Mouse (Mus musculus): ENCODE data around the gene Pidd1. TPM values are rescaled to one million over a fixed set of nuclear protein-coding genes. Genes with fewer than 3 reads are reported as not detected.

Pidd1 gene
- polyA plus RNA-seq, 1 experiment: 2.7 TPM

GRCm38 (mm10) chr7:141428701-141429100 lies 15.1 kb downstream of the Pidd1 start:
- H3K4me1 ChIP-seq (ENCODE audit: control insufficient read depth, insufficient read depth, low read length): no peaks in the 10 kb centered on the region
- H3K27ac ChIP-seq (ENCODE audit: insufficient read depth, low read length): peak overlapping the region; percentile 16
- peak overlapping the region; percentile 62 for H3K4me3 ChIP-seq (ENCODE audit: insufficient read depth, low read length)
- TF ChIP-seq CTCF (IDR thresholded peaks at IDR 0.05; ENCODE audit: extremely low read depth, insufficient read depth, low read length) (no peak), POLR2A (IDR thresholded peaks at IDR 0.05; ENCODE audit: extremely low read depth, insufficient read depth, low read length) (no peak)

- TF ChIP-seq CTCF (IDR thresholded peaks at IDR 0.05; ENCODE audit: extremely low read depth, insufficient read depth, low read length) (no peak), POLR2A (IDR thresholded peaks at IDR 0.05; ENCODE audit: extremely low read depth, insufficient read depth, low read length) (0 out of 2 replicates have a peak, but pooled peaks have one; percentile 10)
- no peak overlapping the region for H3K4me3 ChIP-seq (ENCODE audit: insufficient read depth, low read length)
- H3K27ac ChIP-seq (ENCODE audit: insufficient read depth, low read length): no peak overlapping the region
- no peaks in the 10 kb centered on the region for H3K4me1 ChIP-seq (ENCODE audit: control insufficient read depth, insufficient read depth, low read length)
Measured at GRCm38 (mm10) chr7:141426948-141427730, 16.7 kb downstream of the Pidd1 start.

- Histone ChIP-seq H3K4me3 (ENCODE audit: insufficient read depth, low read length) (no peak overlapping the region), H3K4me1 (ENCODE audit: control insufficient read depth, insufficient read depth, low read length) (no peaks in the 10 kb centered on the region), H3K27ac (ENCODE audit: insufficient read depth, low read length) (no peak overlapping the region)
- TF ChIP-seq POLR2A (IDR thresholded peaks at IDR 0.05; ENCODE audit: extremely low read depth, insufficient read depth, low read length) (no peak), CTCF (IDR thresholded peaks at IDR 0.05; ENCODE audit: extremely low read depth, insufficient read depth, low read length) (no peak)
Measured at GRCm38 (mm10) chr7:141423811-141424210, 20.0 kb downstream of the Pidd1 start.

GRCm38 (mm10) chr7:141420030-141420702 lies 23.7 kb downstream of the Pidd1 start:
- Histone ChIP-seq H3K4me1 (ENCODE audit: control insufficient read depth, insufficient read depth, low read length) (no peaks in the 10 kb centered on the region), H3K4me3 (ENCODE audit: insufficient read depth, low read length) (no peak overlapping the region), H3K27ac (ENCODE audit: insufficient read depth, low read length) (no peak overlapping the region)
- TF ChIP-seq CTCF (IDR thresholded peaks at IDR 0.05; ENCODE audit: extremely low read depth, insufficient read depth, low read length) (no peak), POLR2A (IDR thresholded peaks at IDR 0.05; ENCODE audit: extremely low read depth, insufficient read depth, low read length) (no peak)

- TF ChIP-seq POLR2A (IDR thresholded peaks at IDR 0.05; ENCODE audit: extremely low read depth, insufficient read depth, low read length): no peak
- no peak for TF ChIP-seq CTCF (IDR thresholded peaks at IDR 0.05; ENCODE audit: extremely low read depth, insufficient read depth, low read length)
Measured at GRCm38 (mm10) chr7:141418970-141419369, 24.9 kb downstream of the Pidd1 start.

GRCm38 (mm10) chr7:141417731-141418681 lies 25.8 kb downstream of the Pidd1 start:
- H3K4me3 ChIP-seq (ENCODE audit: insufficient read depth, low read length): no peak overlapping the region
- no peak for TF ChIP-seq CTCF (IDR thresholded peaks at IDR 0.05; ENCODE audit: extremely low read depth, insufficient read depth, low read length)
- TF ChIP-seq POLR2A (IDR thresholded peaks at IDR 0.05; ENCODE audit: extremely low read depth, insufficient read depth, low read length): no peak
- no peak overlapping the region for H3K27ac ChIP-seq (ENCODE audit: insufficient read depth, low read length)
- H3K4me1 ChIP-seq (ENCODE audit: control insufficient read depth, insufficient read depth, low read length): no peaks in the 10 kb centered on the region

More at GRCm38 (mm10) chr7:141418970-141419369, 24.9 kb downstream of the Pidd1 start:
- Histone ChIP-seq H3K4me1 (ENCODE audit: control insufficient read depth, insufficient read depth, low read length) (no peaks in the 10 kb centered on the region), H3K27ac (ENCODE audit: insufficient read depth, low read length) (no peak overlapping the region), H3K4me3 (ENCODE audit: insufficient read depth, low read length) (no peak overlapping the region)

- Histone ChIP-seq H3K4me3 (ENCODE audit: insufficient read depth, low read length) (no peak overlapping the region), H3K4me1 (ENCODE audit: control insufficient read depth, insufficient read depth, low read length) (no peaks in the 10 kb centered on the region), H3K27ac (ENCODE audit: insufficient read depth, low read length) (no peak overlapping the region)
- TF ChIP-seq POLR2A (IDR thresholded peaks at IDR 0.05; ENCODE audit: extremely low read depth, insufficient read depth, low read length): no peak
- no peak for TF ChIP-seq CTCF (IDR thresholded peaks at IDR 0.05; ENCODE audit: extremely low read depth, insufficient read depth, low read length)
Measured at GRCm38 (mm10) chr7:141416144-141416841, 27.5 kb downstream of the Pidd1 start.

GRCm38 (mm10) chr7:141413809-141414584 lies 29.8 kb downstream of the Pidd1 start, which contains the start of gene Gatd1:
Gatd1 (minus strand) TSS chr7:141414136.
- Histone ChIP-seq H3K4me3 (ENCODE audit: insufficient read depth, low read length) (peak within 1 kb of the TSS; percentile 62), H3K27ac (ENCODE audit: insufficient read depth, low read length) (peak within 1 kb of the TSS; percentile 30), H3K4me1 (ENCODE audit: control insufficient read depth, insufficient read depth, low read length) (no peaks in the 10 kb centered on the region; the same call in 1 of the 2 replicates)
- TF ChIP-seq CTCF (IDR thresholded peaks at IDR 0.05; ENCODE audit: extremely low read depth, insufficient read depth, low read length): no peak
- TF ChIP-seq POLR2A (IDR thresholded peaks at IDR 0.05; ENCODE audit: extremely low read depth, insufficient read depth, low read length): peak; percentile 86
